Mouse (Mus musculus) lung, postnatal 25 days (tissue): ENCODE data around the gene Tysnd1.

Source experiments
- DNase-seq: peaks from one replicate; pipeline ENCODE4 v3.0.0; 2022; ENCODE audit warnings: low spot score

Tysnd1 gene

DNA sequence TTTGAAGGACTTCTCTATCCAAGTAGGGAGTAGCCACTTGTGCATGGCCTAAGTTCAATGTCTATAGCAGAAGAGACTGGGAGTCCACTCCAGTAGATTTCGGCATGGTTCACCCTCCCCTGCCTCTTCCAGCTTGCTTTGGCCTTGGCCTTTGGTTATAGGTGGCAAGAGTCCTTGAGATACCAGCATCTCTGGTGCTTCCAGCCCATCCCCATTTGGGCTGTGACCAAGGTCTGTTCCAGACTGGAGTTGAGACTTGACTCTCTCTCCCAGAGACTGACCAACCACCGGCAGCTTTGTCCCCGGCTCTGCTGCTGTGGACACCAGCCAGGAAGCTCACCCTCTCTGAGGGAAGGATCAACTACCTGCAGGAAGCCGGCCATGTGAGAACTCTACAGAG, 42.8 kb downstream of the Tysnd1 start:
- no peak for DNase-seq

- no peak for DNase-seq
Measured at GRCm38 (mm10) chr10:61741306-61741705, 46.0 kb downstream of the Tysnd1 start.

- DNase-seq = no peak
Measured at GRCm38 (mm10) chr10:61741873-61742272, 46.6 kb downstream of the Tysnd1 start.

- DNase-seq = no peak
Measured at GRCm38 (mm10) chr10:61742336-61742735, 47.0 kb downstream of the Tysnd1 start.

GRCm38 (mm10) chr10:61745133-61745532, 49.8 kb downstream of the Tysnd1 start:
- DNase-seq = no peak

- DNase-seq = no peak
Measured at GRCm38 (mm10) chr10:61747302-61747701, 52.0 kb downstream of the Tysnd1 start.

GRCm38 (mm10) chr10:61750014-61750413, 54.7 kb downstream of the Tysnd1 start:
- no peak for DNase-seq

GRCm38 (mm10) chr10:61751534-61752219, 56.4 kb downstream of the Tysnd1 start:
- peak; percentile 18 for DNase-seq
